ENCODE assay signal across 26 mouse cellular contexts in genomic region chr13:68568110-68568509, GRCm38 (mm10). TPM values are rescaled to one million over a fixed set of nuclear protein-coding genes. Genes with fewer than 3 reads are reported as not detected.
"Had no signal": no experiment of that assay in that cellular context is flagged by ENCODE, and none has a peak within 500 bp of the region (broad histone marks: within the 10 kb centered on the region; RNA-seq: fewer than 3 reads in every experiment).

No protein-coding gene starts in this region.

- H3K9ac ChIP-seq: heart, embryonic 13.5 days; heart, embryonic 15.5 days; hindbrain, embryonic 13.5 days; hindbrain, embryonic 15.5 days; limb, embryonic 12.5 days; liver, embryonic 13.5 days; liver, embryonic 15.5 days had no signal

- H3K4me2 ChIP-seq: heart, embryonic 13.5 days; heart, embryonic 15.5 days; hindbrain, embryonic 13.5 days; hindbrain, embryonic 15.5 days; limb, embryonic 12.5 days; liver, embryonic 11.5 days; liver, embryonic 13.5 days; liver, embryonic 15.5 days had no signal

- H3K9me3 ChIP-seq: heart, embryonic 10.5 days; heart, embryonic 13.5 days; heart, embryonic 15.5 days; hindbrain, embryonic 13.5 days; hindbrain, embryonic 15.5 days; limb, embryonic 10.5 days; limb, embryonic 12.5 days; liver, embryonic 13.5 days; liver, embryonic 15.5 days had no signal

- H3K4me3 ChIP-seq: heart, embryonic 10.5 days; heart, embryonic 13.5 days; heart, embryonic 15.5 days; hindbrain, embryonic 13.5 days; hindbrain, embryonic 15.5 days; left cerebral cortex, adult 2 months; limb, embryonic 10.5 days; limb, embryonic 12.5 days; liver, embryonic 13.5 days; liver, embryonic 15.5 days had no signal

- H3K27ac ChIP-seq: heart, embryonic 10.5 days; heart, embryonic 13.5 days; heart, embryonic 15.5 days; hindbrain, embryonic 13.5 days; hindbrain, embryonic 15.5 days; hindbrain, postnatal 0 days; left cerebral cortex, adult 2 months; limb, embryonic 10.5 days; limb, embryonic 12.5 days; liver, embryonic 13.5 days; liver, embryonic 15.5 days had no signal

- H3K4me1 ChIP-seq: hindbrain, embryonic 13.5 days; hindbrain, embryonic 15.5 days; liver, embryonic 13.5 days; liver, embryonic 15.5 days had no signal

- ATAC-seq: hindbrain, postnatal 0 days; intestine, embryonic 16.5 days had no signal

- H3K27me3 ChIP-seq: heart, embryonic 13.5 days; heart, embryonic 15.5 days; hindbrain, embryonic 13.5 days; hindbrain, embryonic 15.5 days; limb, embryonic 12.5 days; liver, embryonic 13.5 days; liver, embryonic 15.5 days had no signal

- DNase-seq: gastrocnemius, postnatal 14 days; gastrocnemius, postnatal 36 days; heart, adult 18-20 months; heart, postnatal 14 days; heart, postnatal 36 days; kidney, adult 11 months; kidney, adult 8-10 months; kidney, postnatal 10 days; kidney, postnatal 25 days; kidney, postnatal 4 days; liver; liver, embryonic 13.5 days had no signal

RNA-seq across cellular contexts. Expression of gene 1700001L19Rik, which starts 29.1 kb away (rescaled TPM):
- total RNA-seq: gastrocnemius, adult 18-20 months; gastrocnemius, postnatal 14 days; gastrocnemius, postnatal 36 days; heart, adult 18-20 months; heart, postnatal 14 days; heart, postnatal 36 days; hematopoietic stem cell, adult 5-6 weeks had no signal
- polyA plus RNA-seq: liver, embryonic 11.5 days; liver, embryonic 13.5 days; liver, embryonic 15.5 days had no signal
